Mouse (Mus musculus) testis, postnatal 10 days (tissue): ENCODE results near the gene Smcr8.
A peak's percentile ranks its signal among the peaks of the same experiment; 100 is the strongest.

Experiments used
- DNase-seq: peaks from one replicate; pipeline ENCODE4 v3.0.0; 2021; ENCODE audit warnings: low spot score

Smcr8 gene

GRCm38 (mm10) chr11:60776829-60777740 is at the start of gene Smcr8, which contains the start of gene Top3a:
Gene Smcr8, plus strand, starts transcription at chr11:60777524.
Gene Top3a, minus strand, starts transcription at chr11:60777365.
- peak; percentile 83 for DNase-seq

- peak; percentile 92 for DNase-seq
Measured at GRCm38 (mm10) chr11:60728260-60728761, 49.0 kb upstream of the Smcr8 start, which contains the start of gene Mief2. Gene Mief2, plus strand, starts transcription at chr11:60728398.

GRCm38 (mm10) chr11:60729217-60729641 is 48.1 kb upstream of the Smcr8 start:
- DNase-seq: no peak

- no peak for DNase-seq
Measured at GRCm38 (mm10) chr11:60730169-60730568, 47.2 kb upstream of the Smcr8 start.

GRCm38 (mm10) chr11:60731251-60731650 is 46.1 kb upstream of the Smcr8 start:
- DNase-seq: no peak

- no peak for DNase-seq
Measured at GRCm38 (mm10) chr11:60734206-60734605, 43.1 kb upstream of the Smcr8 start.

GRCm38 (mm10) chr11:60735191-60735590 is 42.1 kb upstream of the Smcr8 start:
- DNase-seq: no peak

GRCm38 (mm10) chr11:60736491-60736890 is 40.8 kb upstream of the Smcr8 start:
- no peak for DNase-seq

GRCm38 (mm10) chr11:60737450-60737849 is 39.9 kb upstream of the Smcr8 start:
- no peak for DNase-seq

GRCm38 (mm10) chr11:60740321-60740720 is 37.0 kb upstream of the Smcr8 start:
- no peak for DNase-seq

- DNase-seq: no peak
Measured at GRCm38 (mm10) chr11:60755570-60755969, 21.8 kb upstream of the Smcr8 start.

- no peak for DNase-seq
Measured at GRCm38 (mm10) chr11:60761681-60762080, 15.6 kb upstream of the Smcr8 start.

GRCm38 (mm10) chr11:60766969-60767368 is 10.4 kb upstream of the Smcr8 start:
- DNase-seq: no peak

GRCm38 (mm10) chr11:60769322-60769721 is 8.0 kb upstream of the Smcr8 start:
- DNase-seq: no peak

- no peak for DNase-seq
Measured at GRCm38 (mm10) chr11:60770776-60771175, 6.5 kb upstream of the Smcr8 start.

- no peak for DNase-seq
Measured at GRCm38 (mm10) chr11:60772161-60772560, 5.2 kb upstream of the Smcr8 start.

GRCm38 (mm10) chr11:60774158-60774689 is 3.1 kb upstream of the Smcr8 start:
- DNase-seq: no peak

GRCm38 (mm10) chr11:60774841-60775240 is 2.5 kb upstream of the Smcr8 start:
- DNase-seq: no peak

GRCm38 (mm10) chr11:60775578-60775977 is 1.7 kb upstream of the Smcr8 start:
- DNase-seq: no peak

- no peak for DNase-seq
Measured at GRCm38 (mm10) chr11:60776107-60776828, 1.1 kb upstream of the Smcr8 start.

GRCm38 (mm10) chr11:60777801-60778370 is 562 bp downstream of the Smcr8 start:
- DNase-seq: no peak

- no peak for DNase-seq
Measured at GRCm38 (mm10) chr11:60779673-60780189, 2.4 kb downstream of the Smcr8 start.
